Mouse (Mus musculus) liver, embryonic 12.5 days (tissue): ENCODE measurements around the gene Klhl26. TPM values are rescaled to one million over a fixed set of nuclear protein-coding genes. Genes with fewer than 3 reads are reported as not detected.

Source experiments
- ATAC-seq: fragments of 200-750 bp; cut with Nextera tagmentation; 2 replicates; pipeline ENCODE4 v1.8.0; 2017; ENCODE audit warnings: moderate number of reproducible peaks, mild to moderate bottlenecking, moderate library complexity
- H3K27ac ChIP-seq: fragments of 300-500 bp; sonication (generic); 2 replicates; pipeline ENCODE4 v1.5.1; 2016; ENCODE audit warnings: mild to moderate bottlenecking
- H3K27me3 ChIP-seq: fragments of 300-500 bp; sonication (generic); replicated peaks from 2 replicates; pipeline ENCODE4 v1.6.1; 2016; ENCODE audit warnings: mild to moderate bottlenecking, moderate library complexity
- H3K36me3 ChIP-seq: fragments of 300-500 bp; sonication (generic); 2 replicates; pipeline ENCODE4 v1.6.1; 2016; ENCODE audit warnings: mild to moderate bottlenecking, moderate library complexity
- H3K4me1 ChIP-seq: fragments of 300-500 bp; sonication (generic); 2 replicates; pipeline ENCODE4 v1.6.1; 2016
- H3K4me2 ChIP-seq: fragments of 300-500 bp; sonication (generic); 2 replicates; pipeline ENCODE4 v1.6.1; 2016; ENCODE audit warnings: mild to moderate bottlenecking, moderate library complexity
- H3K4me3 ChIP-seq: fragments of 300-500 bp; sonication (generic); 2 replicates; pipeline ENCODE4 v1.5.1; 2016; ENCODE audit warnings: mild to moderate bottlenecking, moderate library complexity
- H3K9ac ChIP-seq: fragments of 300-500 bp; sonication (generic); 2 replicates; pipeline ENCODE4 v1.6.1; 2016; ENCODE audit warnings: mild to moderate bottlenecking, moderate library complexity
- H3K9me3 ChIP-seq: fragments of 300-500 bp; sonication (generic); replicated peaks from 2 replicates; pipeline ENCODE4 v1.6.1; 2016; ENCODE audit warnings: mild to moderate bottlenecking, moderate library complexity
- WGBS: fragments of 180-500 bp; shearing (Covaris S2); methylation state at CpG from one replicate; pipeline ENCODE4 v1.1.7; 2016; ENCODE audit not compliant: insufficient replicate concordance; 5-methylcytosine and 5-hydroxymethylcytosine counted together
- polyA plus RNA-seq: library from polyadenylated mRNA; unstranded; fragments of >200 nt; fragmentation: Nextera tagmentation; extraction: Ambion mirVana; gene quantifications from 2 replicates; pipeline ENCODE4 v1.2.1, GENCODE M21; 2016

Klhl26 gene
- polyA plus RNA-seq, 1 experiment from 2014 or later, result 9.5 TPM

DNA sequence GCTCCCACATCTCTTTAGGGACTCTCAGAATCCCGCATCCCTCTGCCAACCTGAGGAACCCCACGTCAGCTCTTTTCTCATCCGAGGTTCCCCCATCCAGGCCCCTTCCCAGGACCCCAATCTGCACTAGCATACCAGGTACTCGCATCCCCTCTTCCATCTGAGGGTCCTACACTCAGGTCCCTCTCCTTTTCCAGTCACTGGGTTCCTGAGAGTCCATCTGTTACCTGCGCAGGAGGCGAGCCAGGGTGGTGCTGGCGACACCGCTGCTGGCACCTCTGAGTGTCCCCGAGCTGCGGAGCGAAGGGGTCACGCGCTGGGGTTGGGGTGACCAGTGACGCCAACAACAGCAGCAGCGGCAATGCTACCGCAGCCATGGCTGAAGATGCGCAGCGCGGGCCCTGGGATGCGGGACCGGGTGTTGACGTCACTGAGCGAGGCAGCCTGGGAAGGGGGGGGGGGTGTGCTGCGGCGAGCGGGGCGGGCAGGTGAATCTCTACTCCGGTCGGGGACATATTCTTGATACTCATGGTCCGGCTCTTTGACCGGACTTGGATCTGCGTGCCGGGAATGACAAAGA, 10.3 kb upstream of the Klhl26 start, which contains the start of gene Tmem59l:
Gene Tmem59l, minus strand, starts transcription at position 418 of the 580 bp plus-strand sequence.
- 12% methylated on average over 33 of the region's 33 CpGs for WGBS
- Histone ChIP-seq H3K27me3 (peaks cover 100% of the 10 kb centered on the region), H3K4me3 (peak within 1 kb of the TSS; percentile 37), H3K27ac (no peak within 1 kb of the TSS), H3K36me3 (no peaks in the 10 kb centered on the region), H3K4me1 (peaks cover 27% of the 10 kb centered on the region), H3K9me3 (no peaks in the 10 kb centered on the region), H3K9ac (no peak within 1 kb of the TSS), H3K4me2 (peak within 1 kb of the TSS; percentile 60)
- no peak for ATAC-seq

- 37% methylated on average over 7 of the region's 7 CpGs for WGBS
- no peaks in the 10 kb centered on the region for H3K9me3 ChIP-seq
Observed at GRCm38 (mm10) chr8:70486191-70486681, 9.5 kb upstream of the Klhl26 start.

GRCm38 (mm10) chr8:70482943-70483342, 6.2 kb upstream of the Klhl26 start:
- Histone ChIP-seq H3K27ac (no peak overlapping the region), H3K27me3 (peaks cover 99% of the 10 kb centered on the region), H3K4me2 (no peak overlapping the region), H3K9ac (no peak overlapping the region), H3K4me3 (no peak overlapping the region), H3K4me1 (peaks cover 8% of the 10 kb centered on the region), H3K9me3 (no peaks in the 10 kb centered on the region), H3K36me3 (no peaks in the 10 kb centered on the region)
- no peak for ATAC-seq
- 47% methylated on average over 2 of the region's 2 CpGs for WGBS

More at GRCm38 (mm10) chr8:70486191-70486681, 9.5 kb upstream of the Klhl26 start:
- Histone ChIP-seq H3K36me3 (no peaks in the 10 kb centered on the region), H3K9ac (no peak overlapping the region), H3K4me3 (no peak overlapping the region), H3K27me3 (peaks cover 100% of the 10 kb centered on the region), H3K4me2 (no peak overlapping the region), H3K4me1 (peaks cover 27% of the 10 kb centered on the region), H3K27ac (no peak overlapping the region)
- no peak for ATAC-seq

GRCm38 (mm10) chr8:70481908-70482307, 5.1 kb upstream of the Klhl26 start:
- H3K9me3 ChIP-seq, result no peaks in the 10 kb centered on the region
- H3K27me3 ChIP-seq, result peaks cover 92% of the 10 kb centered on the region
- H3K9ac ChIP-seq, result no peak overlapping the region
- ATAC-seq, result no peak
- no peak overlapping the region for H3K4me3 ChIP-seq
- H3K4me2 ChIP-seq, result no peak overlapping the region
- WGBS, result 46% methylated on average over 3 of the region's 3 CpGs
- H3K36me3 ChIP-seq, result no peaks in the 10 kb centered on the region
- H3K4me1 ChIP-seq, result peaks cover 15% of the 10 kb centered on the region
- no peak overlapping the region for H3K27ac ChIP-seq

- ATAC-seq, result peak; percentile 57
- Histone ChIP-seq H3K27me3 (peaks cover 47% of the 10 kb centered on the region), H3K27ac (peak overlapping the region; percentile 86), H3K36me3 (peaks cover 10% of the 10 kb centered on the region; the same call in 1 of the 2 replicates), H3K4me3 (peak overlapping the region; percentile 79), H3K4me2 (peak overlapping the region; percentile 77), H3K4me1 (peaks cover 35% of the 10 kb centered on the region), H3K9me3 (no peaks in the 10 kb centered on the region), H3K9ac (peak overlapping the region; percentile 54)
- WGBS, result 2% methylated on average over 21 of the region's 21 CpGs
Observed at GRCm38 (mm10) chr8:70477269-70477982, 658 bp upstream of the Klhl26 start.

- H3K4me2 ChIP-seq, result no peak overlapping the region
- ATAC-seq, result no peak
- peaks cover 11% of the 10 kb centered on the region for H3K36me3 ChIP-seq
- H3K4me1 ChIP-seq, result peaks cover 58% of the 10 kb centered on the region
- H3K27ac ChIP-seq, result no peak overlapping the region
- WGBS, result 90% methylated on average over 7 of the region's 7 CpGs
- no peaks in the 10 kb centered on the region for H3K27me3 ChIP-seq
- no peak overlapping the region for H3K4me3 ChIP-seq
- H3K9me3 ChIP-seq, result no peaks in the 10 kb centered on the region
- no peak overlapping the region for H3K9ac ChIP-seq
Observed at GRCm38 (mm10) chr8:70471856-70472255, 4.9 kb downstream of the Klhl26 start.

DNA sequence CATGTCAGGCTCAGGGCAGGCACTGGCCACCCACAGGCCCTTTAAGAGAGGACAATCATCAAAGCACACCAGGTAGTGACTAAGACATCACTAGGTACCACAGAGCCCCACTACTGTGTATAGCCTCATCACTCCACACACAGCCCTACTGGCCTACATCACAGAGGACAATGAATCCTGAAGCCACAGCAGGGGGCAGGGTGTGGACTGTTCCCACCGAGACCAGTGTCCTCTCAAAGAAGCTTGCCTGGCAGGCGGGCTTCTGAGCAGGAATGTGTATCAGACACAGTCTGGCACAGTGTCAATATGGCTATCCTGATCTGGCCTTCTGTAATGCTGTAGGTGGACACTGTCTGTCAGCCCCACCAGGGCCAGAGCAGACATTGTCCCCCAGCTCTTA, 6.8 kb downstream of the Klhl26 start:
- Histone ChIP-seq H3K27ac (peak overlapping the region; percentile 24; the same call in 1 of the 2 replicates), H3K4me3 (no peak overlapping the region), H3K36me3 (peaks cover 19% of the 10 kb centered on the region), H3K27me3 (no peaks in the 10 kb centered on the region; the same call in 1 of the 2 replicates), H3K4me2 (no peak overlapping the region), H3K4me1 (peaks cover 51% of the 10 kb centered on the region), H3K9me3 (no peaks in the 10 kb centered on the region), H3K9ac (0 out of 2 replicates have a peak overlapping the region, but pooled peaks have one; percentile 29)
- peak; percentile 38 for ATAC-seq
- WGBS, result 55% methylated on average over 2 of the region's 2 CpGs

DNA sequence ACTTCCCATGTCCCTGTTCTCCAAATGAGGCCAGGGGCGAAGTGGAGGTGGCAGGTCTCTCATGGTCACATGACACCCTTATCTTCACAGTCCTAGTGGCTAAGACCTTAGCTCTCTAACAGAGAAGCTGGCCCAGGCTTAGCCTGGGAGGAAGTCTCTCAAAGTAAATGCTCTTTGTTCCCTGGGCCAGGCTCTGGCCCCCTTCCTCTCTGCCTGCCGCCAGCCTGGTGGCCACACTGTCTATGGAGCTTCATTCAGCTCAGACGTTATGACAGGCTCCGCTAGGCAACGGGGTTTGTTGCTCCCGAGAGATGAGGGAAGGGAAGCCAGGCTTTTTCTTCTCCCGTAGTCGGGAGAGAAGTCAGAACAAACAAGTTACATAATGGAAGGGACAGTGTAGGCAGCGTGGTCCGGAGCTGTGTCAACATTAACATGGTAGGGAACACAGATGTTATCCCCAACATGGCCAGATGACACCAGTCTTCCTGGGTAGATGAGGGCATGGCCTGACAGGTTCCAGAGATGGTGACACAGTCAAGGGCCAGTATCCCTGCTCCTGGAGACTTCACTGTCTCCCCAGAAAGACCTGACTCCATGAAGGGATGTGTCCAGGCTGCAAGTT, 7.4 kb downstream of the Klhl26 start:
- Histone ChIP-seq H3K4me2 (no peak overlapping the region), H3K9ac (peak overlapping the region; percentile 29; the same call in 1 of the 2 replicates), H3K27me3 (no peaks in the 10 kb centered on the region; the same call in 1 of the 2 replicates), H3K36me3 (peaks cover 18% of the 10 kb centered on the region), H3K4me3 (no peak overlapping the region), H3K4me1 (peaks cover 47% of the 10 kb centered on the region), H3K27ac (peak overlapping the region; percentile 41), H3K9me3 (no peaks in the 10 kb centered on the region)
- WGBS, result 39% methylated on average over 10 of the region's 10 CpGs
- ATAC-seq, result peak; percentile 45

DNA sequence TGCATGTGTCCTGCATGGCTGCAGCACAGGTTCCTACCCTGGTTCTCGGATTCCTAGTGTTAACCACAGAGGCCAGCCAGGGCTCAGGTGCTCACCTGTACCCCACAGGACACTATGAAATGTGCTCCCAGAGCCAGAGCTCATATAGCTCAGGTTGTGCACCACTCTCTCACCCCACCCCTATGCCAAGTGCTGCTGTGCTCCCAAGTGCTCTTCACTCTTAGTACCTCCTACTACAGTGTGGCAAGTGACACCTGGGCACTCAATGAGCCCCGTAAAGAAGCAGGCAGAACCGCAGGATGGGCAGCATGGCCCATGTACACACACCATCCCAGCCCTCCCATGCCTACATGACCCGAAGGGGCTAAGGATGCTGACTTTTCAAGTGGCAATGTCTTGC, 8.0 kb downstream of the Klhl26 start:
- Histone ChIP-seq H3K27ac (no peak overlapping the region), H3K36me3 (peaks cover 17% of the 10 kb centered on the region)

DNA sequence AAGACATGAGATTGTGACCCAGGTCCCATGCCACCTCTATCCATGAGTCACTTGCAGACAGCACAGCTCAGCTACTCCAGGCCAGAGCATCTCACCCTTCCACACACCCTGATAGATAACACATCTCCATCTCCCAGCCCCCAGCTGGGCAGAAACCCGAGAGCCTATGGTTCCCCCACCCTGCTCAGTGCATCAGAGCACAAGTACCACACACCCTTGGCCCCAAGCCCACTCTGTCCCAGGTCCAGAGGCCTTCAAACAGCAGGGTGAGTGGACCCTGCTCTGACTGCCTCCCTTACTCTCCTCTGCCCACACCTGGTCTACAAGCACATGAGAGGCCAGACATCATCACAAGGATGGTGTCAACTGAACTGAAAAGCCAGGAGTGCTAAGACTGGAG, 8.9 kb downstream of the Klhl26 start:
- H3K4me1 ChIP-seq, result peaks cover 45% of the 10 kb centered on the region
- H3K9ac ChIP-seq, result no peak overlapping the region
- no peak overlapping the region for H3K4me2 ChIP-seq
- H3K27me3 ChIP-seq, result no peaks in the 10 kb centered on the region; the same call in 1 of the 2 replicates
- 57% methylated on average over 1 of the region's 1 CpGs for WGBS
- H3K4me3 ChIP-seq, result no peak overlapping the region
- H3K36me3 ChIP-seq, result peaks cover 17% of the 10 kb centered on the region
- no peak for ATAC-seq
- H3K9me3 ChIP-seq, result no peaks in the 10 kb centered on the region
- no peak overlapping the region for H3K27ac ChIP-seq

More for the DNA sequence above, 8.0 kb downstream of the Klhl26 start:
- H3K9me3 ChIP-seq, result no peaks in the 10 kb centered on the region
- 81% methylated on average over 4 of the region's 4 CpGs for WGBS
- no peak overlapping the region for H3K9ac ChIP-seq
- no peak overlapping the region for H3K4me2 ChIP-seq
- H3K4me3 ChIP-seq, result no peak overlapping the region
- no peak for ATAC-seq
- H3K27me3 ChIP-seq, result no peaks in the 10 kb centered on the region; the same call in 1 of the 2 replicates
- H3K4me1 ChIP-seq, result peaks cover 45% of the 10 kb centered on the region

GRCm38 (mm10) chr8:70467229-70467725, 9.5 kb downstream of the Klhl26 start:
- Histone ChIP-seq H3K4me2 (no peak overlapping the region), H3K9ac (no peak overlapping the region), H3K9me3 (no peaks in the 10 kb centered on the region), H3K36me3 (peaks cover 17% of the 10 kb centered on the region), H3K4me1 (peaks cover 45% of the 10 kb centered on the region), H3K27ac (no peak overlapping the region), H3K27me3 (no peaks in the 10 kb centered on the region; the same call in 1 of the 2 replicates), H3K4me3 (no peak overlapping the region)
- ATAC-seq, result 0 out of 2 replicates have a peak, but pooled peaks have one; percentile 2
- WGBS, result 74% methylated on average over 5 of the region's 5 CpGs
